Mouse (Mus musculus): ENCODE data around the gene Itga5. TPM values are rescaled to one million over a fixed set of nuclear protein-coding genes. Genes with fewer than 3 reads are reported as not detected.

The Itga5 gene
- total and polyA plus RNA-seq, 3 experiments = 0.17 to 1.8 (median 0.28) TPM

DNA sequence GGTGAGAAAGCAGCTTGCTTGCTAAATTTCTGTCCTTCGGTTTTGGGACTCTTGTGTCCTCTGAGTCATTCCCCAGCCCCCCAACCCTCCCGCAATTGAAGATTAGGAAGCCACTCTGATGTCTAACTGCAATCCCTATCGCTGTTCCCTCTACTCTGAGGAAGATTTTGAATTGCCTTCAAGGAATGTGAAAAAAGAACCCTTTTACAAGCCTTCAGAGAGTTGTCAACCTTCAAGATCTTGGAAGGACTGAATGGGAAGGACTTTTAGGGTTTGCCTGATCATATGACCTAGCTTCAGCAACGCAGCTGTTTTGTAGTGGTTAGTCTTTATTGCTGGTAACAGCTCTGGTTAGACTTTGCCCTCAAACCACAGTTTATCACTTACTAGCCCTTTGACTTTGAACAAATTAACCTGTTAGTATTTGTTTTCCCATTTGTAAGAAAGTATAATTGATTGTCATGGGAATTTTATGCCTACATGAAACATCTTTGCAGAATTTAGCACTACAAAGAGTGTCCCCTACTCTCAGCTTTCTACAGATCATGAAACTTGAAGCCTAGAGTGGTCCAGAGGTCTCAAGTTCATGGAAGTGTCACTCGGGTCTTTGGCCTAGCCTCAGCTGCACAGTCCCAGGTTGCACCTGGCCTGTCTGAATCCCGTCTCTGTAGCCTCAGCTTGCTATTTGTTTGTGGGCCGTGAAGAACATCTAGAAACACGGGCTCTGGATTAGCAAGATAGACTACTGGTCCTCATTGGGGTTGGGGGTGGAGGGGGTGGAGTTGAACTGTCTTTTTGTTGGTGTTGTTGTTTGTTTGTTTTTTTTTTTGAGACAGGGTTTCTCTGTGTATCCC, 60.5 kb downstream of the Itga5 start:
- H3K27me3 ChIP-seq (replicated peaks) = peaks cover 5% of the 10 kb centered on the region

DNA sequence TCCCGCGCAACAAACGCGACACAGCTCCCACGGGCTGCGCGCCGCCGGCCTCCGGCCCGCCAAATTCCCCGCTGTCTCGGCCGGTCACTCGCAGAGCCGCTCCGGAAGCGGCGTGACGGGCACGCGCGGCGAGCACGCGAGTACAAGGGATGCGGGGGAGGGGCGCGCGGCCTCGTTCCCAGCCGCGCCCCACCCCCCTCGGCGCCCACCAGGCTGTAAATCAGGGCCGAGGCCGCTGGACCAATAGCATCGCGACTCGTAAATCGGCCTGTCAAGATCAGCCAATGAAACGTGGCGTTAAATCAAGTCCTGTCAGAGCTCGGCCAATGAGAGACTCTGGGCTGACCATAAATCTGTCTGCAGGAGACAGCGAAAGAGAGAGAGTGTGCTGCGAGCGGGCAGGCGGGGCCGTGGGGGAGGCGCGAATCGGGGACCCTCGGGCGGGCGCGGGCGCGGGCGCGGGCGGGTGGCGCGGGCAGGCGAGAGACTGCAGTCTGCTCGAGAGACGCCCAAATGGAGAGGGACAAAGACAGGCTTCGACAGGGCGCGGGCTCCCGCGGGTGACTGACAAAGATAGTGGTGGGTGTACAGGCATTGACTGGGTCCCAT, 61.4 kb downstream of the Itga5 start:
- Histone ChIP-seq H3K4me2 (ENCODE audit: insufficient read depth, low read depth, poor library complexity, severe bottlenecking) (peak overlapping the region; percentile 68), H3K9me3 (replicated peaks; ENCODE audit: low read length) (no peaks in the 10 kb centered on the region), H3K27ac (ENCODE audit: insufficient read depth, low read depth) (peak overlapping the region; percentile 17), H3K79me2 (replicated peaks; ENCODE audit: control insufficient read depth, extremely low read depth, insufficient read depth, poor library complexity, severe bottlenecking) (no peaks in the 10 kb centered on the region), H3K4me1 (ENCODE audit: control insufficient read depth in 1 of 2, insufficient read depth in 2 of 2) (peaks cover 10 to 87% of the 10 kb centered on the region in 2 experiments; a peak in 3 of 4 replicates), H3K27me3 (replicated peaks) (peaks cover 5% of the 10 kb centered on the region), H3K4me3 (replicated peaks in 1 of 3; ENCODE audit: low read depth in 2 of 3, low read length in 2 of 3, poor library complexity in 1 of 3) (peak overlapping the region; percentile 53 to 57 (median 57)), H3K36me3 (replicated peaks in 1 of 2; ENCODE audit: control insufficient read depth in 1 of 2, insufficient read depth in 1 of 2, low read length in 1 of 2) (peaks cover 0 to 3% of the 10 kb centered on the region in 2 experiments), H3K9ac (ENCODE audit: insufficient read depth, low read depth) (peak overlapping the region; percentile 89)
- in situ Hi-C loops (cut with MboI; ENCODE audit: low pct_ligation_motif_present, low pct_unique_long_range_greater_than_20kb, low sequenced_read_pairs) = loop anchor here (5.0 kb wide), 2 partner anchors 53 to 118 kb away; no protein-coding TSS in a partner anchor
- dilution Hi-C loops (cut with MboI; ENCODE audit: extremely low pct_ligation_motif_present, extremely low pct_unique_long_range_greater_than_20kb, low sequenced_read_pairs) = no loop called here
- DNase-seq (ENCODE audit: extremely low read depth) = peak; percentile 100
- TF ChIP-seq TBP (conservative IDR thresholded peaks at IDR 0.05; ENCODE audit: low read depth, low read length) = peak; percentile 68; the same call in 1 of the 2 replicates
- no peak for TF ChIP-seq USF2 (conservative IDR thresholded peaks at IDR 0.05; ENCODE audit: low read depth, low read length)
- peak; percentile 82 for TF ChIP-seq POLR2A (IDR thresholded peaks at IDR 0.05; ENCODE audit: low read depth, low read length)
- 0 out of 2 replicates have a peak, but pooled peaks have one; percentile 13 for TF ChIP-seq NELFE (IDR thresholded peaks at IDR 0.05; ENCODE audit: low read depth, low read length)
- TF ChIP-seq CTCF (conservative IDR thresholded peaks at IDR 0.05 in 1 of 2, IDR thresholded peaks at IDR 0.05 in 1 of 2; ENCODE audit: low read depth in 2 of 2, low read length in 2 of 2) = no peak
- no peak for TF ChIP-seq ZKSCAN1 (IDR thresholded peaks at IDR 0.05; ENCODE audit: borderline replicate concordance, low read depth, low read length)
- TF ChIP-seq ZNF384 (IDR thresholded peaks at IDR 0.05; ENCODE audit: low read depth, low read length) = no peak
- TF ChIP-seq EP300 (IDR thresholded peaks at IDR 0.05; ENCODE audit: low read length) = no peak
- TF ChIP-seq E2F4 (IDR thresholded peaks at IDR 0.05; ENCODE audit: insufficient replicate concordance, low read depth, low read length) = peak; percentile 85; the same call in 1 of the 2 replicates
- no peak for TF ChIP-seq CHD1 (IDR thresholded peaks at IDR 0.05; ENCODE audit: low read depth, low read length)
- peak; percentile 34 for TF ChIP-seq ETS1 (conservative IDR thresholded peaks at IDR 0.05; ENCODE audit: low read depth, low read length)
- peak; percentile 75 for TF ChIP-seq ELF1 (IDR thresholded peaks at IDR 0.05; ENCODE audit: low read depth, low read length)
- peak; percentile 77 for TF ChIP-seq ZMIZ1 (IDR thresholded peaks at IDR 0.05; ENCODE audit: low read depth, low read length)
- peak; percentile 68 for TF ChIP-seq MAX (IDR thresholded peaks at IDR 0.05; ENCODE audit: low read length)
- TF ChIP-seq MAZ (IDR thresholded peaks at IDR 0.05; ENCODE audit: low read depth, low read length) = peak; percentile 87
- TF ChIP-seq JUND (conservative IDR thresholded peaks at IDR 0.05; ENCODE audit: low read depth, low read length) = no peak
- TF ChIP-seq ZC3H11A (IDR thresholded peaks at IDR 0.05; ENCODE audit: low read depth, low read length) = no peak
- TF ChIP-seq SMC3 (IDR thresholded peaks at IDR 0.05; ENCODE audit: low read depth, low read length) = no peak
- no peak; the same call in 1 of the 2 replicates for TF ChIP-seq POLR2AphosphoS2 (IDR thresholded peaks at IDR 0.05; ENCODE audit: low read depth, low read length)
- TF ChIP-seq SIN3A (IDR thresholded peaks at IDR 0.05; ENCODE audit: low read length) = peak; percentile 80
- TF ChIP-seq GABPA (IDR thresholded peaks at IDR 0.05; ENCODE audit: insufficient replicate concordance, low read depth, low read length) = no peak
- TF ChIP-seq TCF12 (IDR thresholded peaks at IDR 0.05; ENCODE audit: low read depth, low read length) = peak; percentile 60
- no peak for TF ChIP-seq RAD21 (IDR thresholded peaks at IDR 0.05; ENCODE audit: low read depth, low read length)
- peak; percentile 64; the same call in 1 of the 2 replicates for TF ChIP-seq MEF2A (IDR thresholded peaks at IDR 0.05; ENCODE audit: borderline replicate concordance, low read depth, low read length)
- TF ChIP-seq USF1 (IDR thresholded peaks at IDR 0.05; ENCODE audit: low read depth, low read length) = no peak
- TF ChIP-seq MXI1 (IDR thresholded peaks at IDR 0.05; ENCODE audit: low read depth, low read length) = peak; percentile 91

More for the DNA sequence above, 60.5 kb downstream of the Itga5 start:
- peaks cover 10 to 87% of the 10 kb centered on the region in 2 experiments; a peak in 3 of 4 replicates for H3K4me1 ChIP-seq (ENCODE audit: control insufficient read depth in 1 of 2, insufficient read depth in 2 of 2)
- no peak for TF ChIP-seq SMC3 (IDR thresholded peaks at IDR 0.05; ENCODE audit: low read depth, low read length)
- TF ChIP-seq NELFE (IDR thresholded peaks at IDR 0.05; ENCODE audit: low read depth, low read length) = no peak
- no peak for TF ChIP-seq IRF4 (IDR thresholded peaks at IDR 0.05; ENCODE audit: low read depth, low read length)
- no peak for TF ChIP-seq EP300 (IDR thresholded peaks at IDR 0.05; ENCODE audit: low read length)
- TF ChIP-seq TCF12 (IDR thresholded peaks at IDR 0.05; ENCODE audit: low read depth, low read length) = no peak
- no peak for TF ChIP-seq BHLHE40 (IDR thresholded peaks at IDR 0.05; ENCODE audit: low read depth, low read length)
- TF ChIP-seq MYC (IDR thresholded peaks at IDR 0.05; ENCODE audit: low read depth, low read length) = no peak
- TF ChIP-seq MEF2A (IDR thresholded peaks at IDR 0.05; ENCODE audit: borderline replicate concordance, low read depth, low read length) = no peak
- no peak for TF ChIP-seq USF2 (conservative IDR thresholded peaks at IDR 0.05; ENCODE audit: low read depth, low read length)
- no peak for TF ChIP-seq JUN (IDR thresholded peaks at IDR 0.05; ENCODE audit: insufficient read depth, low read depth, low read length)
- no peak for TF ChIP-seq E2F4 (IDR thresholded peaks at IDR 0.05; ENCODE audit: insufficient replicate concordance, low read depth, low read length)
- dilution Hi-C loops (cut with MboI; ENCODE audit: extremely low pct_ligation_motif_present, extremely low pct_unique_long_range_greater_than_20kb, low sequenced_read_pairs) (no loop called here), in situ Hi-C loops (cut with MboI; ENCODE audit: low pct_ligation_motif_present, low pct_unique_long_range_greater_than_20kb, low sequenced_read_pairs) (loop anchor here (5.0 kb wide), 2 partner anchors 54 to 119 kb away; no protein-coding TSS in a partner anchor)
- H3K9ac ChIP-seq (ENCODE audit: insufficient read depth, low read depth) = peak overlapping the region; percentile 62
- H3K4me3 ChIP-seq (replicated peaks in 1 of 3; ENCODE audit: low read depth in 2 of 3, low read length in 2 of 3, poor library complexity in 1 of 3) = peak overlapping the region; percentile 46 to 57 (median 54)
- H3K36me3 ChIP-seq (replicated peaks in 1 of 2; ENCODE audit: control insufficient read depth in 1 of 2, insufficient read depth in 1 of 2, low read length in 1 of 2) = peaks cover 0 to 1% of the 10 kb centered on the region in 2 experiments
- no peaks in the 10 kb centered on the region for H3K79me2 ChIP-seq (replicated peaks; ENCODE audit: control insufficient read depth, extremely low read depth, insufficient read depth, poor library complexity, severe bottlenecking)
- H3K4me2 ChIP-seq (ENCODE audit: insufficient read depth, low read depth, poor library complexity, severe bottlenecking) = peak overlapping the region; percentile 68
- H3K9me3 ChIP-seq (replicated peaks; ENCODE audit: low read length) = no peaks in the 10 kb centered on the region
- H3K27ac ChIP-seq (ENCODE audit: insufficient read depth, low read depth) = peak overlapping the region; percentile 17
- no peak for DNase-seq (ENCODE audit: extremely low read depth)
